Mouse (Mus musculus): Measurements from ENCODE around the gene Fcmr. TPM values are rescaled to one million over a fixed set of nuclear protein-coding genes. Genes with fewer than 3 reads are reported as not detected.

The Fcmr gene
- polyA plus RNA-seq, 1 experiment from 2014 or later = 1.00 TPM

GRCm38 (mm10) chr1:130893329-130894040, 28.0 kb downstream of the Fcmr start:
- Histone ChIP-seq H3K27me3 (ENCODE audit: insufficient read depth, low read length) (no peaks in the 10 kb centered on the region), H3K36me3 (replicated peaks; ENCODE audit: insufficient read depth, low read length) (no peaks in the 10 kb centered on the region), H3K4me1 (ENCODE audit: insufficient read depth) (no peaks in the 10 kb centered on the region), H3K27ac (ENCODE audit: low read depth) (no peak overlapping the region), H3K4me2 (ENCODE audit: low read depth, low read length) (no peak overlapping the region), H3K4me3 (ENCODE audit: low read depth, low read length) (no peak overlapping the region), H3K9me3 (ENCODE audit: low read length) (no peaks in the 10 kb centered on the region), H3K9ac (replicated peaks) (no peak overlapping the region)
- no peak for TF ChIP-seq EP300 (IDR thresholded peaks at IDR 0.05; ENCODE audit: low read depth)
- TF ChIP-seq CTCF (IDR thresholded peaks at IDR 0.05; ENCODE audit: low read depth) = no peak
- WGBS (ENCODE audit: insufficient replicate concordance) = 68% methylated on average over 9 of the region's 9 CpGs
- no peak for ATAC-seq
- DNase-seq = no peak

- Histone ChIP-seq H3K4me3 (ENCODE audit: low read depth, low read length) (no peak overlapping the region), H3K4me1 (ENCODE audit: insufficient read depth) (no peaks in the 10 kb centered on the region), H3K9ac (replicated peaks) (no peak overlapping the region), H3K4me2 (ENCODE audit: low read depth, low read length) (no peak overlapping the region), H3K27me3 (ENCODE audit: insufficient read depth, low read length) (no peaks in the 10 kb centered on the region), H3K9me3 (ENCODE audit: low read length) (no peaks in the 10 kb centered on the region), H3K36me3 (replicated peaks; ENCODE audit: insufficient read depth, low read length) (no peaks in the 10 kb centered on the region), H3K27ac (ENCODE audit: low read depth) (no peak overlapping the region)
- no peak for ATAC-seq
- TF ChIP-seq EP300 (IDR thresholded peaks at IDR 0.05; ENCODE audit: low read depth) (no peak), CTCF (IDR thresholded peaks at IDR 0.05; ENCODE audit: low read depth) (no peak)
- DNase-seq = no peak
- WGBS (ENCODE audit: insufficient replicate concordance) = 68% methylated on average over 6 of the region's 6 CpGs
These were observed 29.0 kb downstream of the Fcmr start for GRCm38 (mm10) chr1:130894468-130894867.

GRCm38 (mm10) chr1:130902505-130902904, 37.0 kb downstream of the Fcmr start:
- Histone ChIP-seq H3K9me3 (ENCODE audit: low read length) (no peaks in the 10 kb centered on the region), H3K27ac (ENCODE audit: low read depth) (no peak overlapping the region), H3K27me3 (ENCODE audit: insufficient read depth, low read length) (no peaks in the 10 kb centered on the region), H3K4me2 (ENCODE audit: low read depth, low read length) (no peak overlapping the region), H3K9ac (replicated peaks) (no peak overlapping the region), H3K4me3 (ENCODE audit: low read depth, low read length) (no peak overlapping the region), H3K4me1 (ENCODE audit: insufficient read depth) (no peaks in the 10 kb centered on the region), H3K36me3 (replicated peaks; ENCODE audit: insufficient read depth, low read length) (no peaks in the 10 kb centered on the region)
- DNase-seq (no peak), ATAC-seq (no peak)
- no peak for TF ChIP-seq CTCF (IDR thresholded peaks at IDR 0.05; ENCODE audit: low read depth)
- no peak for TF ChIP-seq EP300 (IDR thresholded peaks at IDR 0.05; ENCODE audit: low read depth)
- WGBS (ENCODE audit: insufficient replicate concordance) = 61% methylated on average over 7 of the region's 7 CpGs

- Histone ChIP-seq H3K4me3 (ENCODE audit: low read depth, low read length) (no peak within 1 kb of the TSS), H3K4me2 (ENCODE audit: low read depth, low read length) (no peak within 1 kb of the TSS), H3K36me3 (replicated peaks; ENCODE audit: insufficient read depth, low read length) (no peaks in the 10 kb centered on the region), H3K4me1 (ENCODE audit: insufficient read depth) (no peaks in the 10 kb centered on the region), H3K27me3 (ENCODE audit: insufficient read depth, low read length) (no peaks in the 10 kb centered on the region), H3K9ac (replicated peaks) (no peak within 1 kb of the TSS), H3K27ac (ENCODE audit: low read depth) (no peak within 1 kb of the TSS), H3K9me3 (ENCODE audit: low read length) (no peaks in the 10 kb centered on the region)
- no peak for TF ChIP-seq EP300 (IDR thresholded peaks at IDR 0.05; ENCODE audit: low read depth)
- TF ChIP-seq CTCF (IDR thresholded peaks at IDR 0.05; ENCODE audit: low read depth) = no peak
- no peak for ATAC-seq
- no peak for DNase-seq
- 77% methylated on average over 12 of the region's 12 CpGs for WGBS (ENCODE audit: insufficient replicate concordance)
These were observed 46.0 kb downstream of the Fcmr start, which contains the start of gene Il20 for GRCm38 (mm10) chr1:130911401-130912010. Gene Il20 (minus strand): TSS chr1:130911451.

GRCm38 (mm10) chr1:130918323-130918980, 53.0 kb downstream of the Fcmr start:
- H3K9me3 ChIP-seq (ENCODE audit: low read length) = no peaks in the 10 kb centered on the region
- no peak overlapping the region for H3K4me2 ChIP-seq (ENCODE audit: low read depth, low read length)
- H3K9ac ChIP-seq (replicated peaks) = no peak overlapping the region
- 12% methylated on average over 1 of the region's 1 CpGs for whole genome bisulfite sequencing (ENCODE audit: insufficient replicate concordance)
- H3K4me1 ChIP-seq (ENCODE audit: insufficient read depth) = no peaks in the 10 kb centered on the region
- no peak for DNase-seq
- H3K27me3 ChIP-seq (ENCODE audit: insufficient read depth, low read length) = no peaks in the 10 kb centered on the region
- no peak overlapping the region for H3K27ac ChIP-seq (ENCODE audit: low read depth)
- no peaks in the 10 kb centered on the region for H3K36me3 ChIP-seq (replicated peaks; ENCODE audit: insufficient read depth, low read length)
- H3K4me3 ChIP-seq (ENCODE audit: low read depth, low read length) = no peak overlapping the region
- no peak for ATAC-seq
- TF ChIP-seq EP300 (IDR thresholded peaks at IDR 0.05; ENCODE audit: low read depth) = no peak
- TF ChIP-seq CTCF (IDR thresholded peaks at IDR 0.05; ENCODE audit: low read depth) = no peak

GRCm38 (mm10) chr1:130926484-130926883, 61.0 kb downstream of the Fcmr start:
- Histone ChIP-seq H3K4me2 (ENCODE audit: low read depth, low read length) (no peak overlapping the region), H3K9me3 (ENCODE audit: low read length) (no peaks in the 10 kb centered on the region), H3K4me1 (ENCODE audit: insufficient read depth) (no peaks in the 10 kb centered on the region), H3K36me3 (replicated peaks; ENCODE audit: insufficient read depth, low read length) (no peaks in the 10 kb centered on the region), H3K4me3 (ENCODE audit: low read depth, low read length) (no peak overlapping the region), H3K27me3 (ENCODE audit: insufficient read depth, low read length) (no peaks in the 10 kb centered on the region), H3K9ac (replicated peaks) (no peak overlapping the region), H3K27ac (ENCODE audit: low read depth) (no peak overlapping the region)
- TF ChIP-seq EP300 (IDR thresholded peaks at IDR 0.05; ENCODE audit: low read depth) = no peak
- peak; percentile 48 for TF ChIP-seq CTCF (IDR thresholded peaks at IDR 0.05; ENCODE audit: low read depth)
- ATAC-seq (no peak), DNase-seq (no peak)

Other genes with a start within 250 kb of the Fcmr start
- gene Zp3r, start 236.0 kb upstream of the Fcmr start, polyA plus RNA-seq (2015; fragmentation: Nextera tagmentation; extraction: Ambion mirVana) = not detected in 2 replicates
- gene C4bp, start 204.0 kb upstream of the Fcmr start, polyA plus RNA-seq (2015; fragmentation: Nextera tagmentation; extraction: Ambion mirVana) = 10.0 and 10.8 TPM in 2 replicates
- 0.07 TPM in 1 of 2 replicates, not detected in the other for gene Gm29427, start 149.9 kb upstream of the Fcmr start, polyA plus RNA-seq (2015; fragmentation: Nextera tagmentation; extraction: Ambion mirVana)
- gene Yod1, start 148.3 kb upstream of the Fcmr start, polyA plus RNA-seq (2015; fragmentation: Nextera tagmentation; extraction: Ambion mirVana) = 17.3 and 20.3 TPM in 2 replicates
- 2.0 and 2.6 TPM in 2 replicates for gene Pfkfb2, start 136.4 kb upstream of the Fcmr start, polyA plus RNA-seq (2015; fragmentation: Nextera tagmentation; extraction: Ambion mirVana)
- gene AA986860, start 133.7 kb upstream of the Fcmr start, polyA plus RNA-seq (2015; fragmentation: Nextera tagmentation; extraction: Ambion mirVana) = 1.1 and 1.4 TPM in 2 replicates
- not detected in 2 replicates for gene Fcamr, start 64.8 kb upstream of the Fcmr start, polyA plus RNA-seq (2015; fragmentation: Nextera tagmentation; extraction: Ambion mirVana)
- 1.2 TPM in 2 replicates for gene Pigr, start 39.0 kb upstream of the Fcmr start, polyA plus RNA-seq (2015; fragmentation: Nextera tagmentation; extraction: Ambion mirVana)
- gene Il24, start 21.8 kb downstream of the Fcmr start, polyA plus RNA-seq (2015; fragmentation: Nextera tagmentation; extraction: Ambion mirVana) = not detected in 2 replicates
- not detected in 2 replicates for gene Il20, start 45.8 kb downstream of the Fcmr start, polyA plus RNA-seq (2015; fragmentation: Nextera tagmentation; extraction: Ambion mirVana)
- gene Il19, start 74.4 kb downstream of the Fcmr start, polyA plus RNA-seq (2015; fragmentation: Nextera tagmentation; extraction: Ambion mirVana) = not detected in 2 replicates
- gene Il10, start 154.2 kb downstream of the Fcmr start, polyA plus RNA-seq (2015; fragmentation: Nextera tagmentation; extraction: Ambion mirVana) = 0.19 TPM in 1 of 2 replicates, not detected in the other
- gene Mapkapk2, start 232.2 kb downstream of the Fcmr start, polyA plus RNA-seq (2015; fragmentation: Nextera tagmentation; extraction: Ambion mirVana) = 18.3 and 19.6 TPM in 2 replicates